Mouse (Mus musculus): ENCODE data around the gene Isyna1. TPM values are rescaled to one million over a fixed set of nuclear protein-coding genes. Genes with fewer than 3 reads are reported as not detected.

Gene Isyna1
- polyA plus RNA-seq, 1 experiment from 2014 or later = 171 TPM

Other genes starting within 250 kb of the Isyna1 start
- 11.3 and 11.6 TPM in 2 replicates for gene Upf1, start 241.1 kb upstream of the Isyna1 start, polyA plus RNA-seq (2015; fragmentation: Nextera tagmentation; extraction: Ambion mirVana)
- 0.36 and 0.47 TPM in 2 replicates for gene Comp, start 220.8 kb upstream of the Isyna1 start, polyA plus RNA-seq (2015; fragmentation: Nextera tagmentation; extraction: Ambion mirVana)
- 53.4 and 56.3 TPM in 2 replicates for gene Crtc1, start 154.8 kb upstream of the Isyna1 start, polyA plus RNA-seq (2015; fragmentation: Nextera tagmentation; extraction: Ambion mirVana)
- gene Klhl26, start 117.4 kb upstream of the Isyna1 start, polyA plus RNA-seq (2015; fragmentation: Nextera tagmentation; extraction: Ambion mirVana) = 31.0 and 32.4 TPM in 2 replicates
- gene Tmem59l, start 107.0 kb upstream of the Isyna1 start, polyA plus RNA-seq (2015; fragmentation: Nextera tagmentation; extraction: Ambion mirVana) = 121 and 151 TPM in 2 replicates
- gene Crlf1, start 101.2 kb upstream of the Isyna1 start, polyA plus RNA-seq (2015; fragmentation: Nextera tagmentation; extraction: Ambion mirVana) = 3.6 and 6.3 TPM in 2 replicates
- gene Rex1bd, start 87.6 kb upstream of the Isyna1 start, polyA plus RNA-seq (2015; fragmentation: Nextera tagmentation; extraction: Ambion mirVana) = 163 and 185 TPM in 2 replicates
- gene Uba52, start 83.6 kb upstream of the Isyna1 start, polyA plus RNA-seq (2015; fragmentation: Nextera tagmentation; extraction: Ambion mirVana) = 584 and 621 TPM in 2 replicates
- 406 and 425 TPM in 2 replicates for gene Fkbp8, start 66.6 kb upstream of the Isyna1 start, polyA plus RNA-seq (2015; fragmentation: Nextera tagmentation; extraction: Ambion mirVana)
- gene Kxd1, start 66.4 kb upstream of the Isyna1 start, polyA plus RNA-seq (2015; fragmentation: Nextera tagmentation; extraction: Ambion mirVana) = 43.1 and 43.3 TPM in 2 replicates
- gene Ell, start 54.9 kb upstream of the Isyna1 start, polyA plus RNA-seq (2015; fragmentation: Nextera tagmentation; extraction: Ambion mirVana) = 16.7 and 19.2 TPM in 2 replicates
- 151 and 173 TPM in 2 replicates for gene Ssbp4, start 14.5 kb downstream of the Isyna1 start, polyA plus RNA-seq (2015; fragmentation: Nextera tagmentation; extraction: Ambion mirVana)
- 0.64 and 0.97 TPM in 2 replicates for gene Lrrc25, start 21.8 kb downstream of the Isyna1 start, polyA plus RNA-seq (2015; fragmentation: Nextera tagmentation; extraction: Ambion mirVana)
- gene Gdf15, start 38.1 kb downstream of the Isyna1 start, polyA plus RNA-seq (2015; fragmentation: Nextera tagmentation; extraction: Ambion mirVana) = 0.35 and 0.39 TPM in 2 replicates
- 67.2 and 69.7 TPM in 2 replicates for gene Pgpep1, start 66.0 kb downstream of the Isyna1 start, polyA plus RNA-seq (2015; fragmentation: Nextera tagmentation; extraction: Ambion mirVana)
- gene Lsm4, start 78.9 kb downstream of the Isyna1 start, polyA plus RNA-seq (2015; fragmentation: Nextera tagmentation; extraction: Ambion mirVana) = 137 and 143 TPM in 2 replicates
- 60.4 and 67.9 TPM in 2 replicates for gene Jund, start 104.6 kb downstream of the Isyna1 start, polyA plus RNA-seq (2015; fragmentation: Nextera tagmentation; extraction: Ambion mirVana)
- gene Iqcn, start 109.1 kb downstream of the Isyna1 start, polyA plus RNA-seq (2015; fragmentation: Nextera tagmentation; extraction: Ambion mirVana) = 0.06 TPM in 1 of 2 replicates, not detected in the other
- not detected in 2 replicates for gene Gm3336, start 124.2 kb downstream of the Isyna1 start, polyA plus RNA-seq (2015; fragmentation: Nextera tagmentation; extraction: Ambion mirVana)
- 0.11 and 0.23 TPM in 2 replicates for gene Pde4c, start 129.3 kb downstream of the Isyna1 start, polyA plus RNA-seq (2015; fragmentation: Nextera tagmentation; extraction: Ambion mirVana)
- gene Rab3a, start 160.3 kb downstream of the Isyna1 start, polyA plus RNA-seq (2015; fragmentation: Nextera tagmentation; extraction: Ambion mirVana) = 477 and 573 TPM in 2 replicates
- 34.8 and 35.7 TPM in 2 replicates for gene Mpv17l2, start 166.6 kb downstream of the Isyna1 start, polyA plus RNA-seq (2015; fragmentation: Nextera tagmentation; extraction: Ambion mirVana)
- gene Pik3r2, start 182.3 kb downstream of the Isyna1 start, polyA plus RNA-seq (2015; fragmentation: Nextera tagmentation; extraction: Ambion mirVana) = 107 and 112 TPM in 2 replicates
- gene Mast3, start 210.7 kb downstream of the Isyna1 start, polyA plus RNA-seq (2015; fragmentation: Nextera tagmentation; extraction: Ambion mirVana) = 21.1 and 23.2 TPM in 2 replicates
- gene Il12rb1, start 214.1 kb downstream of the Isyna1 start, polyA plus RNA-seq (2015; fragmentation: Nextera tagmentation; extraction: Ambion mirVana) = 0.08 and 0.19 TPM in 2 replicates
- gene Arrdc2, start 245.3 kb downstream of the Isyna1 start, polyA plus RNA-seq (2015; fragmentation: Nextera tagmentation; extraction: Ambion mirVana) = 6.7 and 8.1 TPM in 2 replicates